Mouse (Mus musculus): Measurements from ENCODE around the gene Dgcr2. TPM values are rescaled to one million over a fixed set of nuclear protein-coding genes. Genes with fewer than 3 reads are reported as not detected.

Gene Dgcr2
- polyA plus RNA-seq, 1 experiment from 2014 or later: 89.2 TPM

GRCm38 (mm10) chr16:17832821-17833220 lies 65.5 kb downstream of the Dgcr2 start, which contains the start of gene B830017H08Rik:
Gene B830017H08Rik (plus strand): TSS chr16:17833121.
- H3K27ac ChIP-seq (ENCODE audit: low read length): no peak within 1 kb of the TSS

GRCm38 (mm10) chr16:17831781-17832180 lies 66.6 kb downstream of the Dgcr2 start:
- H3K4me3 ChIP-seq (ENCODE audit: low read length): no peak overlapping the region
- no peak overlapping the region for H3K4me2 ChIP-seq (ENCODE audit: low read depth, low read length)
- no peaks in the 10 kb centered on the region for H3K36me3 ChIP-seq (ENCODE audit: control insufficient read depth, insufficient read depth, low read length)
- peak; percentile 37; the same call in 1 of the 2 replicates for ATAC-seq (ENCODE audit: low read depth)
- 18% methylated on average over 11 of the region's 11 CpGs for WGBS
- peaks cover 5% of the 10 kb centered on the region for H3K4me1 ChIP-seq (replicated peaks; ENCODE audit: control insufficient read depth, insufficient read depth, low read length)
- H3K27ac ChIP-seq (ENCODE audit: low read length): no peak overlapping the region
- H3K27me3 ChIP-seq (ENCODE audit: control insufficient read depth, insufficient read depth, low read depth, low read length): peaks cover 60% of the 10 kb centered on the region
- H3K9ac ChIP-seq (ENCODE audit: low read length): no peak overlapping the region
- H3K9me3 ChIP-seq (ENCODE audit: control insufficient read depth, low read length): no peaks in the 10 kb centered on the region

More at GRCm38 (mm10) chr16:17832821-17833220, 65.5 kb downstream of the Dgcr2 start, which contains the start of gene B830017H08Rik:
- peaks cover 5% of the 10 kb centered on the region for H3K4me1 ChIP-seq (replicated peaks; ENCODE audit: control insufficient read depth, insufficient read depth, low read length)
- peak within 1 kb of the TSS; percentile 98 for H3K4me2 ChIP-seq (ENCODE audit: low read depth, low read length)
- peaks cover 60% of the 10 kb centered on the region for H3K27me3 ChIP-seq (ENCODE audit: control insufficient read depth, insufficient read depth, low read depth, low read length)
- 27% methylated on average over 7 of the region's 7 CpGs for WGBS
- H3K9ac ChIP-seq (ENCODE audit: low read length): peak within 1 kb of the TSS; percentile 64
- no peak for ATAC-seq (ENCODE audit: low read depth)
- no peaks in the 10 kb centered on the region for H3K36me3 ChIP-seq (ENCODE audit: control insufficient read depth, insufficient read depth, low read length)
- H3K9me3 ChIP-seq (ENCODE audit: control insufficient read depth, low read length): no peaks in the 10 kb centered on the region
- H3K4me3 ChIP-seq (ENCODE audit: low read length): peak within 1 kb of the TSS; percentile 61

- no peak overlapping the region for H3K9ac ChIP-seq (ENCODE audit: low read length)
- H3K9me3 ChIP-seq (ENCODE audit: control insufficient read depth, low read length): no peaks in the 10 kb centered on the region
- ATAC-seq (ENCODE audit: low read depth): no peak
- peaks cover 5% of the 10 kb centered on the region for H3K4me1 ChIP-seq (replicated peaks; ENCODE audit: control insufficient read depth, insufficient read depth, low read length)
- WGBS: 63% methylated on average over 10 of the region's 10 CpGs
- peaks cover 53% of the 10 kb centered on the region for H3K27me3 ChIP-seq (ENCODE audit: control insufficient read depth, insufficient read depth, low read depth, low read length)
- no peaks in the 10 kb centered on the region for H3K36me3 ChIP-seq (ENCODE audit: control insufficient read depth, insufficient read depth, low read length)
- H3K27ac ChIP-seq (ENCODE audit: low read length): no peak overlapping the region
- no peak overlapping the region for H3K4me3 ChIP-seq (ENCODE audit: low read length)
- no peak overlapping the region for H3K4me2 ChIP-seq (ENCODE audit: low read depth, low read length)
Observed at GRCm38 (mm10) chr16:17830385-17831178, 67.8 kb downstream of the Dgcr2 start.

GRCm38 (mm10) chr16:17828867-17829266 lies 69.5 kb downstream of the Dgcr2 start:
- Histone ChIP-seq H3K36me3 (ENCODE audit: control insufficient read depth, insufficient read depth, low read length) (no peaks in the 10 kb centered on the region), H3K9ac (ENCODE audit: low read length) (no peak overlapping the region), H3K27me3 (ENCODE audit: control insufficient read depth, insufficient read depth, low read depth, low read length) (peaks cover 36% of the 10 kb centered on the region), H3K4me1 (replicated peaks; ENCODE audit: control insufficient read depth, insufficient read depth, low read length) (peaks cover under 1% of the 10 kb centered on the region; the same call in 1 of the 2 replicates), H3K27ac (ENCODE audit: low read length) (no peak overlapping the region), H3K4me2 (ENCODE audit: low read depth, low read length) (no peak overlapping the region), H3K4me3 (ENCODE audit: low read length) (no peak overlapping the region), H3K9me3 (ENCODE audit: control insufficient read depth, low read length) (no peaks in the 10 kb centered on the region)
- 70% methylated on average over 3 of the region's 3 CpGs for WGBS
- no peak for ATAC-seq (ENCODE audit: low read depth)

GRCm38 (mm10) chr16:17828229-17828628 lies 70.1 kb downstream of the Dgcr2 start:
- no peak overlapping the region for H3K27ac ChIP-seq (ENCODE audit: low read length)
- WGBS: 89% methylated on average over 2 of the region's 2 CpGs
- H3K9me3 ChIP-seq (ENCODE audit: control insufficient read depth, low read length): no peaks in the 10 kb centered on the region
- H3K9ac ChIP-seq (ENCODE audit: low read length): no peak overlapping the region
- H3K36me3 ChIP-seq (ENCODE audit: control insufficient read depth, insufficient read depth, low read length): no peaks in the 10 kb centered on the region
- H3K4me2 ChIP-seq (ENCODE audit: low read depth, low read length): no peak overlapping the region
- no peaks in the 10 kb centered on the region; the same call in 1 of the 2 replicates for H3K4me1 ChIP-seq (replicated peaks; ENCODE audit: control insufficient read depth, insufficient read depth, low read length)
- ATAC-seq (ENCODE audit: low read depth): no peak
- H3K4me3 ChIP-seq (ENCODE audit: low read length): no peak overlapping the region
- H3K27me3 ChIP-seq (ENCODE audit: control insufficient read depth, insufficient read depth, low read depth, low read length): peaks cover 29% of the 10 kb centered on the region

GRCm38 (mm10) chr16:17826500-17826899 lies 71.9 kb downstream of the Dgcr2 start:
- H3K9me3 ChIP-seq (ENCODE audit: control insufficient read depth, low read length): no peaks in the 10 kb centered on the region
- no peak overlapping the region for H3K27ac ChIP-seq (ENCODE audit: low read length)
- H3K36me3 ChIP-seq (ENCODE audit: control insufficient read depth, insufficient read depth, low read length): no peaks in the 10 kb centered on the region
- 92% methylated on average over 2 of the region's 2 CpGs for WGBS
- no peak overlapping the region for H3K4me3 ChIP-seq (ENCODE audit: low read length)
- H3K27me3 ChIP-seq (ENCODE audit: control insufficient read depth, insufficient read depth, low read depth, low read length): peaks cover 12% of the 10 kb centered on the region
- ATAC-seq (ENCODE audit: low read depth): no peak
- no peak overlapping the region for H3K4me2 ChIP-seq (ENCODE audit: low read depth, low read length)
- H3K4me1 ChIP-seq (replicated peaks; ENCODE audit: control insufficient read depth, insufficient read depth, low read length): no peaks in the 10 kb centered on the region
- no peak overlapping the region for H3K9ac ChIP-seq (ENCODE audit: low read length)

GRCm38 (mm10) chr16:17816528-17816927 lies 81.8 kb downstream of the Dgcr2 start:
- no peak for ATAC-seq (ENCODE audit: low read depth)
- Histone ChIP-seq H3K27me3 (ENCODE audit: control insufficient read depth, insufficient read depth, low read depth, low read length) (no peaks in the 10 kb centered on the region), H3K4me2 (ENCODE audit: low read depth, low read length) (no peak overlapping the region), H3K36me3 (ENCODE audit: control insufficient read depth, insufficient read depth, low read length) (no peaks in the 10 kb centered on the region), H3K4me3 (ENCODE audit: low read length) (no peak overlapping the region), H3K9ac (ENCODE audit: low read length) (no peak overlapping the region), H3K4me1 (replicated peaks; ENCODE audit: control insufficient read depth, insufficient read depth, low read length) (no peaks in the 10 kb centered on the region; the same call in 1 of the 2 replicates), H3K27ac (ENCODE audit: low read length) (no peak overlapping the region), H3K9me3 (ENCODE audit: control insufficient read depth, low read length) (no peaks in the 10 kb centered on the region)
- WGBS: 86% methylated on average over 8 of the region's 8 CpGs

- H3K4me2 ChIP-seq (ENCODE audit: low read depth, low read length): peak overlapping the region; percentile 94
- no peaks in the 10 kb centered on the region for H3K27me3 ChIP-seq (ENCODE audit: control insufficient read depth, insufficient read depth, low read depth, low read length)
- peak overlapping the region; percentile 66 for H3K9ac ChIP-seq (ENCODE audit: low read length)
- H3K27ac ChIP-seq (ENCODE audit: low read length): no peak overlapping the region
- ATAC-seq (ENCODE audit: low read depth): peak; percentile 83
- H3K9me3 ChIP-seq (ENCODE audit: control insufficient read depth, low read length): no peaks in the 10 kb centered on the region
- H3K4me3 ChIP-seq (ENCODE audit: low read length): peak overlapping the region; percentile 54
- peaks cover under 1% of the 10 kb centered on the region; the same call in 1 of the 2 replicates for H3K4me1 ChIP-seq (replicated peaks; ENCODE audit: control insufficient read depth, insufficient read depth, low read length)
- 3% methylated on average over 63 of the region's 63 CpGs for WGBS
- no peaks in the 10 kb centered on the region for H3K36me3 ChIP-seq (ENCODE audit: control insufficient read depth, insufficient read depth, low read length)
Observed at GRCm38 (mm10) chr16:17815411-17816402, 82.7 kb downstream of the Dgcr2 start.

GRCm38 (mm10) chr16:17813173-17813572 lies 85.2 kb downstream of the Dgcr2 start:
- Histone ChIP-seq H3K27me3 (ENCODE audit: control insufficient read depth, insufficient read depth, low read depth, low read length) (no peaks in the 10 kb centered on the region), H3K9me3 (ENCODE audit: control insufficient read depth, low read length) (no peaks in the 10 kb centered on the region), H3K4me1 (replicated peaks; ENCODE audit: control insufficient read depth, insufficient read depth, low read length) (peaks cover 24% of the 10 kb centered on the region), H3K27ac (ENCODE audit: low read length) (no peak overlapping the region), H3K4me3 (ENCODE audit: low read length) (no peak overlapping the region), H3K9ac (ENCODE audit: low read length) (no peak overlapping the region), H3K36me3 (ENCODE audit: control insufficient read depth, insufficient read depth, low read length) (no peaks in the 10 kb centered on the region), H3K4me2 (ENCODE audit: low read depth, low read length) (no peak overlapping the region)
- 33% methylated on average over 4 of the region's 4 CpGs for WGBS
- ATAC-seq (ENCODE audit: low read depth): no peak
